Mouse (Mus musculus) adrenal gland, postnatal 4 days (tissue): ENCODE measurements around the gene Pgghg. TPM values are rescaled to one million over a fixed set of nuclear protein-coding genes. Genes with fewer than 3 reads are reported as not detected.
"Not testable (repeated sequence)": the region's sequence is repeated elsewhere in the genome, so short reads cannot be mapped to it uniquely, and the experiment has no call there.

ENCODE experiments used
- DNase-seq, 2 experiments: peaks; one replicate each; pipeline ENCODE4 v3.0.0; 2021 to 2022; ENCODE audit warnings: low spot score in 2 of 2, mixed read lengths in 2 of 2
- total RNA-seq, 2 experiments: library from RNA; stranded (reverse); gene quantifications; 2 replicates each; pipeline ENCODE4 v1.2.3; 2021

Pgghg gene
- total RNA-seq, 2 experiments from 2014 or later = 41.5 to 44.5 TPM

DNA sequence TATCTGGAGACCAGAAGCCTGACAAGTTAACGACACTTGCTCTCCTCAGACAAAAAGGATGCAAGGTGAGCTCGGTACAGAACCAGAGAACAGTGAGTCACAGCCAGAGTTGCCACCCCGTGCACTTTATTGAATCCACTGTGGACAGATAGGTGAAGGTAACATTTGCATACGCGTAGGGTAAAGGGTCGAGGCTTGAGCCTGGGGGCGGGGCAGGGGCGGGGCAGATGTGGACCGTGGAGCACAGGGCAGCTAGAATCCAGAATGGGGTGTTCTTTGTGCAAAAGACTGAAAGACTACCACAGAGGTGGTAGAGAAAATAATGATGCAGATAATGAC lies 13.5 kb downstream of the Pgghg start:
- DNase-seq = no peak

DNA sequence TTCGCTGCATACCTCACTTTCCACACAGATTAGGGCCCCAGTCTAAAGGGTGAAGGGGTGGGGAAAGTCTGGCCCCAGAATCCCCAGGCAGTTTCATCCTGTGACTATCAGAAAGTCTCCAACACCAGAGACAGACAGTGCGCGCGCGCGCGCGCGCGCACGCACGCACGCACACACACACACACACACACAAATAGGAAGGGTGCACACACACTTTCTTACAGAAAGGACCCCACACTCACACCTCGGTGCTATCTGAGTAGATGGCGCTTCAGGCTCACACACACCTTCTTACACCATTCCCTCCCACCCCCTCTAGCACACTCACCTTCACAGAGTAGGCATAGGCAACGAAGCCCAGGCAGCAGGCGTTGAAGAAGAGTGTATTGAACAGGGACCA lies 14.2 kb downstream of the Pgghg start:
- DNase-seq = no peak

DNA sequence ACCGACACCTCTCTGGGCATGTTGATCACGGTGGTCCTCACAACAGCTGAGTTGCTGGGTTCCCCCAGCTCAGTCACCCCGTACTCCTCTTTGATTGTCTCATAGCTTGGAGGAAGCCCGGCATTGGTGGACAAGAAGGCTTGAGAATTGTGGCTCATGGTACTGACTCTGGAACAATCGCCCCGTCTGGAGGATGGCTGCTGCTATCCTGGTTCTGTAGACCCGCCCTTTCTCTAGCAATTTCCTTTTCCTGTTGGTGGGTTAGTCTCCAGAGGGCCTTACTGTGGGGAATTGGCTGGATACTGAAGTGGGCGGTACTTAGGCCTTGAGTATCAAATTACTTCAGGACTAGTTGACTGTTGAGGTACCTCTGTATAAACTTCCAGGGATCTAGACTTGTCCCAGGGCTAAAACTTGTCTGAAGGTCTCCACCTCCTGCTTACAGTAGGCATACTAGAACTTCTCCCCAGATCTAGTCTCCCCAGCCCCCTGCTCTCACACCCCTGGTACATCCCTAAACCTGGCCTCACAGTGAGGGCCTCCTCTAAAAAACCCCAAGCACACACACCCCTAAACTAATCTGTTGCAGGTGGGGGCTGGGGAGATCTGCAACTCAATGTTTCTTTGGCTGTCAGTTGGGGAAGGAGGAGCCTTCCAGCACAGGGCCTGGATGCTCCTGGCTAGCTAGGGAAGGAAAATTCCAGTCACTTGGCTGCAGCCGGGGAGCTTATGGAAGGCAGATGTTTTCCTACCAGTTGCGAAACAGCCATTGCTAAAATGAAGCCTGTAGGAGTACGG lies 14.8 kb downstream of the Pgghg start, which contains the start of the genes Gm45717 and Ifitm2:
Gene Gm45717, minus strand, starts transcription at position 180 of the 798 bp plus-strand sequence.
Gene Ifitm2, minus strand, starts transcription at position 230 of the 798 bp plus-strand sequence.
- DNase-seq = peak in 1 of 2 experiments; percentile 66

DNA sequence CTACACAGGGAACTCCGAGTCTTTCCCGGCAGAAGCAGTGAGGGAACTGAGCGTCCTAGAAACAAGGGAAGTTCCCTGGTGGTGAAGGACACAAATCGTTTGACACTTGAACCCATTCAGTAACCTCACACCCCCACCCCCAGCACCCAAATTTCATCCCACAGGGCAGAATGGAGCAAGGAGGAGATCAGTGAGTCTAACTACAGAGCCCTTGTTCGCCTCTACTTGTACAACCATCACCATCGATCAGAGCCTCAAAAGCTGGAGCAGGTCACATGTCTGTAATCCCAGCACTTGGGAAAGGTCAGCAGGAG lies 15.3 kb downstream of the Pgghg start:
- DNase-seq = no peak

DNA sequence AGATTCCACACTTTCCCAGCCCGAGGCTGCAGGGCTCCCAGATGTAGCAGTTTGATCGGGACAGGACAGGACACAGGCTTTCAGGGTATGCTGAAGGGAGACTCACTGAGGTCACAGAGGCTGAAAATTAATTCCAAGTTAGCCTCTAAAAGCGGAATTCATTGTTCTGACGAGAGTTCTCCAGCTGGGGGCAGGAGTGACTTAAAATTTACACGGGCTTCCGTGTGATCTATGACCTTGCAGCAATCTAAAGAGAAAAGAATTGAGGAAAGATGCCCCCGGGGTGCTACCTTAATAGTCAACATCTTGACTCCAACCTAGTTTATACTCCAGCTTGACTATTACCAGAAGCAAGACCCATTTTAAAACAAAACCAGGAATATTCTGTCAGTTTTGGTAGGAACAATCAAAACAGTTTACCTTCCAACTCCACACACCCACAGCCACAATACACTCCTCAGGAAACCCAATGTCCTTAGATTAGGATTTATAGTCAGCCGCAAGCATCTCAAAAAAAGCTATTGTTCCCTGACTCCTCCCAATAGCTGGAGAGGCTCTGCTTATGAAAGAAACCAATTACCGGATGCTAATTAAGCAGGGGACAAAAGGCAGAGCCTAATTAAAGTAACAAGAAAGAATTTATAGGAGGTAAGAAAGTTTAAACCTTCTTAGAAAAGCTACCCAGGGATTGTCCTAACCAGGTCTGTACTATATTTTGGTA lies 18.1 kb downstream of the Pgghg start:
- no peak for DNase-seq

DNA sequence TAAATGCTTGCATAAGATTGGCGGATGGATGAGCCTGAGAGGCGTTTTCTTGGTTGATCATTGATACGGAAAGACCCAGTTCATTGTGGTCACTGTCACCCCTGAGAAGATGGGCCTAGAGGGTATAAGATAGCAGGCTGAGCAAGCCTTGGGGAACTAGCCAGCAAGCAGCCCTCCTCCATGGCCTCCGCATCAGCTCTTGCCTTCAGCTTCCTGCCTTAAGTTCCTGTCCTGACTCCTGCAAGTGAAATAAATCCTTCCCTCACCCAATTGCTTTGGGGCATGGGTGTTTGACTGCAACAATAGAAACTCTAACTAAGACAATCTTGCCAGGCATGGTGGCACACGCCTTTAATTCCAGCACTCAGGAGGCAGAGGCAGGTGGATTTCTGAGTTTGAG lies 18.8 kb downstream of the Pgghg start:
- DNase-seq = no peak

DNA sequence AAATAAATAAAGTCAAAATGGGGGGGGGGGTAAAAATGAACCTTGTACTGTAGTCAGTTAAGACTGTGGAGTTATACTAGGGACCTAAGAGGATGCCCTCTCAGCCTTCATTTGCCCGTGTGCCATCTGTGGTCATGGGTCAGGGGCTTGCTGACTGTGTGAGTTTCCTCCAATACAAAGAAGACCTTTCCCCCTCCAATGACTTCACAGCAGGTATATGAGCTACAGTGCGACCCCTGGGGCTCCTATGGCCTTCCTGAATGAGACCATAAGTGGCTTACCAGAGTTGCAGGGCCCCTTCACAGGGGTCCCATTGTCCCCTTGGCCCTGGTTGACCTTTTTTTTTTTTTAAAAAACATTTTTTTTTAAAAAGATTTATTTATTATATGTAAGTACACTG lies 20.2 kb downstream of the Pgghg start:
- no peak for DNase-seq

DNA sequence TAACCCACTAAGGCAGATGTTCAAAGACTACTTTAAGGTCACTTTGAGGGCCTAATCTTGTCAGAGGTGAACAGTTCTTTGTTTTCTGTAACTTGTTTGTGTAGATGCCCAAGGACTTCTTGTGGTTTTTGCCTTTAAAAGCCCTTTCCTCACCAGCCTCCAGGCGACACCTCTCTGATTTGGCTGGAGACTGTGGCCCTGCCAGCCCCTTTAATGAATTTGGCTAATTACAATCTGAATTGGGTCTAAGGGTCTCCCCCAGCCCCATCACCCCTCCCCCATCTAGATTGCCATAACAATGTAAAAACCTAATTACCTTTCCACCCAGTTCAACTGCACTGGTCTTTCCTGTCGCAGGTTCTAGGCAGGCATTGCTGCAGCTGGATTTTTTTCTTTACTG lies 21.5 kb downstream of the Pgghg start:
- no peak for DNase-seq

DNA sequence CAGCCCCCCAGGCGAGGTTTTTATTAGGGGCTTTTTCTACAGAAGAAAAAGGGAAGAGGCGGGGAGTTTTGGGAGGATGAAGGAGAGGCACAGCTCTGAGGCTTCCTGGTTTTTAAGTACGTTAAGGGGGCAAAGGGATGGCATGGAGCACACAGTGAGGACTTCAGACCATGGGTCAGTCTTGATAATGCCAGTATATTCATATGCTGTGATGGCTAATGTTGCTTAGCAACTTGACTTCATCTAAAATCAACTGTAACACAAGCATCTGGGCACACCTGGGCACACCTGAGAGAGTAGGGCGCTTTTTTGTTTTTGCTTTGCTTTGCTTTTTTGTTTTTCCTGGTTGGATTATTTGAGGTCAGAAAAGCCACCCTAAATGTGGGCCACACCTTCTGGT lies 25.7 kb downstream of the Pgghg start, which contains the start of gene Ifitm1:
Gene Ifitm1, plus strand, starts transcription at position 301 of the 400 bp plus-strand sequence.
- no peak for DNase-seq

DNA sequence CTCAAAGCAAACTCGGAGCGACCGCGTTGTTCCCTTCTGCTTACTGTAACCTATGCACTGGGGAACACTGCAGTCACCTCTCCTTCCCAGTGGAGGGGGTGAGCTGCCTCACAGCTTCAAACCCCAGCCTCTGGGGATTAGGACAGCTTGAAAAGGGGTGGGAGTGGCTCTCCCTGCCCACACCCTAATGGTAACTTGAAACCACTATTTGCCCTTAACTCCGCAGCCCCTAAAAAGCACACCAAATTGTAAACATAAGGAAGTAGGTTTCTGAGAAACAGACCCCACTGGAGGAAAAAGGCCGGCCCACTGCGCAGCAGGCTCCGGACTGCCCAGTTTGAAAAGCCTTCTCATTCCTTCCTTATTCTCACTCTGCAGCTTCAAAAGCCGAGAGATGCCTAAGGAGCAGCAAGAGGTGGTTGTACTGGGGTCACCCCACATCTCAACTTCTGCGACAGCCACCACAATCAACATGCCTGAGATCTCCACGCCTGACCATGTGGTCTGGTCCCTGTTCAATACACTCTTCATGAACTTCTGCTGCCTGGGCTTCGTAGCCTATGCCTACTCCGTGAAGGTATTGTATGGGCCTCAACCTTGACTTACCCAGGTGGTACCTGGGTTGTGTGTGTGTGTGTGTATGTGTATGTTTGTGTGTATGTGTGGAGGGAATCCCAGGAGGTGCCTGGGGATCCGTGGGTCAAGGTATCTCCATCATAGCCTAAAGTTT lies 26.8 kb downstream of the Pgghg start:
- no peak for DNase-seq

DNA sequence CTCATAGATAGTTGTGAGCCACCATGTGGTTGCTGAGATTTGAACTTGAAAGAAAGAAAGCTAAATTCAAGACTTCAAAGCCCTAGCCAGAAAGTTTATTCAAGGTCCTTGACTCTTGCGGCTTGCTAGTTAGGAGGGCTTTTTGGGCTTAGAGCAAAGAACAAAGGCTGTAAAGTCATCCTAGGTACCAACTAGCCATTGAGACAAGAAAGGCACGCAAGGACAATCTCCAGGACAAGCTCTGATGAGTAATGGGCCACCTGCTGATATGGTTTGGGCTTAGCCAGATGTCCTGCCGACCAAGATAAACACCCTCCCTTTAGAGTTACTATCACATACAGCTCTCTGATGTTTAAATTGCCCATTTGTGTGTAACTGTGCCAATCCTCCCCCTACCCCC lies 27.5 kb downstream of the Pgghg start:
- not testable (repeated sequence) for DNase-seq

DNA sequence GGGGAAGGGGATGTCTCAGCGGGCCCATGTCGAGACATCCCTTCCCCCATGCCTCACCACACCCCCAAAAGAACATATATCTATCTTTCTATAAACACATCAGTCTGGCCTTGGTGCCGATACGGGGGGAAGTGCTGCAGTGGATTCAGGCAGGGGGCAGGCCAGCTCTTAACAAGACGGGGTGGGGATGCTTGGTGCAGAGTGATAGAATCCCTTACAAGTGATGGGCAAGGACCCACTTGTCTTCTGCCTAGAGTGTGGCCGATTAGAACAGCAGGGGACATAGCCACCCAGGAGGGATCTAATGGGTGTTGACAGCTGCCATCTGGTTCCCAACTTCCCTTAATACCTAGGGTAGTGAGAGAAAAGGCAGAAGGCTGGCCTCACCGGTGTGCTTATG lies 29.7 kb downstream of the Pgghg start:
- DNase-seq = no peak

DNA sequence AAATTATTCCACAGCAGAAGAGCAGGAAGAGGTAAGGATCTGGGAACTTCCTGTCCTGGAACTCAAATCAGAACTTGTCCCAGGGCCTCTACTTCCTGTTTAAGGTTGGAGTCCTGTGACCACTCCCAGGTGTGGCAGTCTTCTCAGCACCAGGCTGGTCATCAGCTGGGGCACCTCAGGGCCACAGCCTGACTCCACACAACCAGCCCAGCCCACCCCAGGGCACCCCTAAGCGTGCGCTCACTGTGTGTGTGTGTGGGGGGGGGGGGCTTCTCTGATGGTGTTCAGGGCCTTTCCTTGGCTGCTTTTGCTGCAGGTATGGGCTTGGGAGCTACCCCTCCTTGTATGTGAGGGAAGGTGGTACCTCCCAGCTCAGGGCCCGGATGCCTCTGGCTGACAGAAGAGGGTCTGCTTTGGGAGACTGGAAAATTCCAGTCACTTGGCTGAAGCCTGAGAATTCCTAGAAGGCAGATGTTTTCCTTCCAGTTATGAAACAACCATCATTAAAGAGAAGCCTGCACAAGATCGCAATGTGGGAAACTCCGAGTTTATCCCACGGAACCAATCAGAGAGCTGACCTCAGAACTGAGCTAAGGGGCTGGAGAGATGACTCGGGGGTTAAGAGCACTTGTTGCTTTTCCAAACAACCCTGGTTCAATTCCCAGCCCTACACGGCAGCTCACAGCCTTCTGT lies 30.4 kb downstream of the Pgghg start:
- DNase-seq = no peak

DNA sequence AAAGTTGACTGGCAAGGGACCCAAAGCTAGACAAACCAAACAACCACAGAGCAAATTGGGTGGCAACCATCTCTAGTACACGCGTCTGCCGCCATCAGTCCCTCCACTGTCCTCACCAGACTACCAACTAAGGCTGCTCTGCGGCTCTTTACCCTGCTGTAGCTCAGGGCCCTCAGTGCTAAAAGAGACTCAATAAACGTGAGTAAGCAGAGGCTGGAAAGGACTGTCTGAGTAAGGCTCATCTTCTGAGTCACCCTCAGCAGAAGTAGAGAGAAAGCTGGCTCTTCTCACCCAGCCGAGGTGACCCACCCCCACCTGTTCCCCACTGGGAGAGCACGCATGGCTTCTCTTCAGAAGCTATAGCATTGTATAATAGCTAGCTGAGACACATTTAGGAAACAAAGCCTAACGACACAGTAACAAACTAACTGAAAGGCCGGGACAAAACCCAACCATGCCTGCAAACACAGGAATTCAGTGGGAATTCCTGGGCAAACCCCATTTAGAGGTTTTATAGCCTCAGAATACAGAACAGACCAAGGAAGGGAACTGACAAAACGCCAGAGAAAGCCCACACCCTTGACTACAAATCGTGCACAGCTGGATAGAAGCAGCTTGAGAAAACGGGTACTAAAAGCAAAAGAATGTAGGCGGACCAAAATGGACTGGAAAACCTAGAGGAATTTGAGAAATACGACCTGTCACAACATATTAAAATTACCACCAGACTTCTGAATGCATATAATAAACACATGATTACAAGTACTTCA lies 32.4 kb downstream of the Pgghg start:
- DNase-seq = no peak

DNA sequence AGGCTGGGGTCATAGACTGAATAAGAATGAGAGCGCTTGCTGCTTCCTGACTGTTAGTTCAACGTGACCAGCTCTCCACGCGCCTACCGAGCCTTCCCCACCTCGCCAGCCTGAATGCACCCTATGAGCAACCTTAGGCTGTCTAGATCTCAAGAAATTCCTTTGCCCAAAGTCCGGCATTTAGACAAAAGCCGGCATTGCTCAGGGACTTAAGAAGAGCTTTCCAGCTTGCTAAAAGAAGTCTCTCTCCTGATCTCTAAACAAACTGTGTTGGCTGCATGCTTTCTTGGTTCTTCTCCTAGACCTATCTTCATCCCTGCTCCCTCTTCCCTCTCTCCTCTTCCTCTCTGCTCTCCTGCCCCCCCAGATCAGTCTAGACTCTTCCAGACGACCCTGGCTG lies 33.7 kb downstream of the Pgghg start:
- DNase-seq = no peak

DNA sequence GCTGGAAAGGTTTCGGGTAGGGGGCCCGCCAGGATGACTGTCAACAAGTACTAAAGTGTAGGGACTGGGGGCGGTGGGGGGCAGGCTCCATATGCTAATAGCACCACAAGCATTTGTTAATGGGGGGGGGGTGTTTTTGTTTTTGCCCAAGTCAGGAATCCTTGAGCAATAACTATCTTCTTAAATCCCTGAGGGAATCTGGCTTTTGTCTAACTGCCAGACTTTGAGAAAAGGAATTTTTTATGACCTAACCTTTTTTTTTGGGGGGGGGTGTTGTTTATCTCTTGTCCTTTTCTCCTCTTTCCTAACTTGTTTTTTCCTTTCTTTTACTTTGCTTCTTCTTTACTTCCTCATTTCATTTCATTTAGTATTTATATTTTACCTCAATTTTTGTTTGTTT lies 34.3 kb downstream of the Pgghg start:
- no peak for DNase-seq

DNA sequence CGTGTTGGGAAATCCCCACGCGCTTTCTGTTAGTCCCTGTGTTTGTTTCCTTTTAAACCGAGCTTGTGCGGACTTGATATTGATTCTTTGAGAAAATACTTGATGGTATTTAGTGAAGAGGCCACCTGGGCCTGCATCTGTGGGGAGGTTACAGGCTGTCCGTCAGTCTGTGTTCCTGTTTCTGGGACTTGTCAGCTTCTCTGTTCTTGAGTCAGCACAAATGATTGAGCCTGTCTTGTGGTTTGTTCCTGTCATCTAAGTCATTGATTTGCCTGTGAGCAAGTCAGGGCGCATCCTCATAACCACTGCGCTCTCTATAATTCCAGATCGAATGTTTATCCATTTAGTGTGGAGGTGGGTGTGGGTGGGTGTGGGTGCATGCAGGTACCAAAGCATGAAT lies 35.5 kb downstream of the Pgghg start:
- DNase-seq = not testable (repeated sequence)

DNA sequence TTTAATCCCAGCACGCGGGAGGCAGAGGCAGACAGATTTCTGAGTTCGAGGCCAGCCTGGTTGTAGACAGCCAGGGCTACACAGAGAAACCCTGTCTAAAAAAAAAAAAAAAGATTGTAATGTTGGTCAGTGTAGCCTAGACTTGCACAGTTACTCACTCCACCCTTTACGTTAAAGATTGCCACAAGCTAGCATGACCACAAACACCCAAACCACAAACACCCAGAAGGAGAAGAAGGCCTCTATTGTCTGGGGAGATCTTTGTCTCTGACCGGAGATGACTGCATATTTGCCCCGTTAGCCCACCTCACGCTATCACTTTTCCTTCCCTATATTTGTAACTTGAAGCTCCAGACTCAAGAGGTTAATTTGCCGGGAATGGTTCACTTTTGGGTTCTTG lies 40.5 kb downstream of the Pgghg start:
- no peak for DNase-seq

DNA sequence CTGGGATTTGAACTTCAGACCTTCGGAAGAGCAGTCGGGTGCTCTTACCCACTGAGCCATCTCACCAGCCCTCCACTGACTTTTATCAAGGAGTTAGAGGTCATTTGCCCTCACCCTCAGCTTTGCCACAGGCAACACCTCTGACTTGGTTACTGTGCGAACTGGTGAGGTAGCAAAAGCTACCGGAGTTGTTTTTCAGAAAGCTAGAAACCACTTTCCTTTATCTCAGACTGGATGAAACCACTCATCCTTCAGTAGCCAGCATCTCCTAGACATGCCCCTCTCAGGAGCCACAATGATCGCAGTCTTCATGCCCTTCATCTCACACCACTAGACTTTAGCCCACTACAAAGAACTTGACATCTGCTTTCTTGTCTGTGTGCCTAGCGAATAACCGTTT lies 41.8 kb downstream of the Pgghg start:
- no peak for DNase-seq
